Mouse (Mus musculus) mouse trophoblast stem cell (cell line): Measurements from ENCODE around the gene Wee2.

ENCODE experiments used
- in situ Hi-C, 2 experiments: fragments of 300-500 bp; cut with MseI, MboI; formaldehyde crosslinking; loops; 2 replicates in 1 of 2; 3 replicates in 1 of 2; pipeline ENCODE4 v1.15.1; 2025

Wee2 gene

DNA sequence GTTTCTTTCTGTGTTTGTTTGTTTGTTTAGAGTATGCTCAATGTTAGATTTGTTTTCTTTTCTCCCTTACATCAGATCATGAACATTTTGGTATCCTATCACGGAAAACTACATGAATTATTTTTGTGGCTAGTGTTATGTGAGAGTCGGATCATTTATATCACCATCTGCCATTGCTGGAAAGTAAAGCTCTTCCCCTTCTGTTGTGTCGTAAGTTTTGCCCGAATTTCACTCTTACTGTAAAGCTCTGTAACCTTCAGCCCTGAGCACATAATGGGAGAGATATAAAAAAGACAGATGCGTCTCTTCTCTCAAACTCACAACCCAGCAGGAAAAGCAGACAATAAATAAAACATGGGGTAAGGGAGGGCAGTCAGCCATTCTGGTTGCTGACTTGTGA lies at the start of gene Wee2:
Wee2 (plus strand) TSS at position 153 of the 400 bp plus-strand sequence.
- in situ Hi-C loops, result no loop called here

- in situ Hi-C loops, result no loop called here
Measured at GRCm38 (mm10) chr6:40390975-40391374, 47.9 kb upstream of the Wee2 start.

- in situ Hi-C loops, result no loop called here
Measured at GRCm38 (mm10) chr6:40393213-40393612, 45.7 kb upstream of the Wee2 start.

GRCm38 (mm10) chr6:40402031-40402430 lies 36.9 kb upstream of the Wee2 start:
- in situ Hi-C loops, result no loop called here

DNA sequence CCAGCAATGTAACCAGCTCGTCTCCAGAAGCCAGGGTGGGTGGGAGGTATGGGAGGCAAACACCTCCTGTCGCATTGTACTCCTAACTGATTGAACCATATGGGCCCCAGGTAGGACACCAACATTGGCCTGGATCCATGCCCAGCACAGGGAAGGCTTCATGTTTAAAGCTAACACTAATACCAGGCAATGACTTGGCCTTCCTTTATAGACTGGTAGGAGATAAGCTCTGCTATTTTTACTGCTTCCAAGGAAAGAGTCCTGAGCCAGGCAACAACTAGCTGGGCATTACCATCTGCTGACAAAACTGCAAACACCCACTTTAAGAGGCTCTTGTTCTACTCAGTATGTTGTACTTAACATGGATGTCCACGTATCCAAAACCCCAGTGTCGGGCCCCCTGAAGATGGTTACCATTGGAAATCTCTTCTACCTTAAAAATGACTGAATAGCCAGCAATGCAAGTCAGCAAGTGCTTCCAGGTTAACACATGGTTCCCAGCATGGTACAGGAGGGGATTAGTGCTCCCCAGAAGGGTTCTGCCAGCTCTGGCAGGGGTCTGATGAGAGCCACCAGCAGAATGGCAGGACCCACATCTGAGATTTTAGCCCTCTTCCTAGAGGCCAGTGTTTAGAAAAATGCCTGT lies 35.1 kb upstream of the Wee2 start:
- in situ Hi-C loops, result no loop called here

GRCm38 (mm10) chr6:40411085-40411484 lies 27.8 kb upstream of the Wee2 start:
- in situ Hi-C loops, result no loop called here

DNA sequence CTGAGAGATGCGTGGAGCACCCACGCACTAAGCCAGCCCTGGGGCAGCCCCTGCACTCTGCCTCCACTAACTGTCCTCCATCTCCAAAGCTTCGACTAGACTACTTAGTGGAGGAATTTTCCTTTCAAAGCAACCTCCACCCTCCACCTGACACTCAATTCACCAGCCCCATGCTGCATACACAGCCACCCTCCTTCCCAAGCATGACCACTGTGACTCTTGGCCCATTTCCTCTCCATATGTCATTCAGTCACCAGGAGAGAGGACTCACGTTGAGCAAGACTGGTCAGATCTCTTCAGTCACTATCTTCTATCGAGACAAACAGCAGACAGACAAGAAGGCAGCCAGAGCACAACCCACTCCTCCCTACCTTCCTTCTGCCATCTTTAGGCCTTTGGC lies 25.8 kb upstream of the Wee2 start:
- in situ Hi-C loops, result no loop called here

GRCm38 (mm10) chr6:40413565-40413964 lies 25.3 kb upstream of the Wee2 start:
- in situ Hi-C loops, result no loop called here

DNA sequence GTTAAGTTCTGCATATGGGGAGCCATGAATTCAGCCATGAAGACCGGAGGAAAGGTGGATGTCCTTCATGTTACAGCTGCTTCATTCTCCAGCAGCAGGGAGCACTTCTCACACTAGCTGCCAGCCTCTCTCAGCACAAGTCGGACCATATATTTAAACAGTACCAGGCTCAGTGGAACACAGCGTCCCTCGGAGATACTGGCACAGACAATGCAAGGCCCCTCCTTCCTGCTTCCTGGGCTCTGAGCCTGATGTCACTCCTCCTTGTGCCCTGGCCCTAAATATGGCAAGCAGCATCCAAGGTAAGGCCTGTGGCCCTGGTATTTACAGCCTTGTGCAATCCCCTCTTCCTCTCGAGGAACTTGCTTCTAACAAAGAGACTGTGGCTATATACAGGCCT lies 23.1 kb upstream of the Wee2 start:
- in situ Hi-C loops, result no loop called here

- in situ Hi-C loops, result no loop called here
Measured at GRCm38 (mm10) chr6:40418386-40418785, 20.5 kb upstream of the Wee2 start.

GRCm38 (mm10) chr6:40421099-40421498 lies 17.8 kb upstream of the Wee2 start:
- in situ Hi-C loops, result no loop called here

- in situ Hi-C loops, result no loop called here
Measured at GRCm38 (mm10) chr6:40423013-40423412, 15.9 kb upstream of the Wee2 start.

DNA sequence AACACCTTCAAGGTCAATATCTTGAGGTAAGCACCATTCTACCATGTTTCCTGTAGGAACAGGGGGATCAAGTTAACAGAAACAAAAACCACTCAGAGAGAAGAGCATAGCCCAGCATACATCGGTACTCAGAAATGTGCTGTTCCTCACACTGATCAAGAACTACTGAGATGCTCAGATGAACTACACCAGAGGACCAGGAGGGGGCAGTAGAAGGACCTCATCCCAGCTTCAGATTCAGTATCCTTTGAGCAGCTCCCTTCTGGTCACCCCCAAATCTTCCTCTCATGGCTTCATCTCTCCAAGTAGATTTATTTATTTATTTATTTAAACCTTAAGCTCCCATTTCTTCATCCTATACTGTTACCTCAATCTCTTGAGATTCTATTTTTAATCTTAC lies 15.1 kb upstream of the Wee2 start:
- in situ Hi-C loops, result no loop called here

- in situ Hi-C loops, result no loop called here
Measured at GRCm38 (mm10) chr6:40427441-40427840, 11.4 kb upstream of the Wee2 start.

DNA sequence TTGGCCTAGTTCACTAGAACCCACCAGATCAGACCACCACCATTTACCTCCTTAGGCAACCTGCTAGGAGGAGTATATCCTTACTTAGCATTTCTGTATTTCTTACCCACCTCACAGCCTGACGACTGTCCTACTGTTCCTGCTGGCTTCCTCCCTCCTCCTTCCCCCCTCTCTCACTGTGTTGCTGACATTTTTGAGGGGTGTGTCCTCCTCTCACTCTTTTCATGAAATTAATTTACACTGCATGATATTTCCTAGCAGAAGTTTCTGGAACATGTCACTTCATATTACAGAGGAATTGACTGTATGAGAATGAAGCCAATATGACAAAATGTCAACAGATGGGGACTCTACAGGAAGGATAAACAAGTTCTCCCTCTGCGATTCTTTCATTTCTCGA lies 10.2 kb upstream of the Wee2 start:
- in situ Hi-C loops, result no loop called here

- in situ Hi-C loops, result no loop called here
Measured at GRCm38 (mm10) chr6:40429521-40429931, 9.4 kb upstream of the Wee2 start.

- in situ Hi-C loops, result no loop called here
Measured at GRCm38 (mm10) chr6:40430251-40430650, 8.6 kb upstream of the Wee2 start.

DNA sequence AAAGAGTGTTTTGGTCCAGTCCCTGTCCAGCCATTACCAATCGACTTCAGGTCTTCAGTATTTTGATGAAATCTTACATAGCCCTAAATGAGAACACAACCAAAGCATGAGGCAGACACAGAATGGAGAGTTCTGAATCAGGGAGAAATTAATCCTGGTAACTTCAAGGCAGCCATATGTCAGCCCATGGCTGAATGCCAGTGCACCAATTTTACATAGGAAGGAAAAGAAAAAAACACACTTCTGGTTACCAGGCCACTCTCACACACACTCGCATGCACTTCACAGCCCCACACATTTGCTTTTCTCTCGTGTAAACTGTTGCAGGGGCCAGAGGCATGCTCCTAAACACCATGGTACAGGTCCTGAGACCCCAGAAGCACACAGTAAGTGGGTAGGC lies 8.0 kb upstream of the Wee2 start:
- in situ Hi-C loops, result no loop called here

GRCm38 (mm10) chr6:40431356-40431755 lies 7.5 kb upstream of the Wee2 start:
- in situ Hi-C loops, result no loop called here

GRCm38 (mm10) chr6:40431812-40432211 lies 7.1 kb upstream of the Wee2 start:
- in situ Hi-C loops, result no loop called here

- in situ Hi-C loops, result no loop called here
Measured at GRCm38 (mm10) chr6:40432346-40433275, 6.3 kb upstream of the Wee2 start.

DNA sequence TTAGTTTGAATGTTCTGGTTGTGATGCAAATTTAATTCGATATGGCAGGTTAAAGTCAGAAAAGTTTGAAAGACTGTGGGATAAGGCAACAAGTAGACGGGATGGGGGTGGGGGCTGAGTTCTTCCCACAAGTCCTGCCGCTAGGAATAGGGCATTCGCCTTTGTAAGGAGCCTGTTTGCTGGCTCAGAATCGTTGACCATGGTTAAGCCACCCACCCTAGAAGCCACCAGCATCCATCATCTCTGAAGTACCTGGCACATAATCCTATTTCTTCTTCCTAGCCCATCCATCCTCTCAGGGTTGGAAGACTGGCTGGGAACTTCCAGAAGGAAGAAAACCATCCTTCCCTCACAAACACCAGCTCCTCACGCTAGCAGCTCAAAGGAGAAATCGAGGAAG lies 4.2 kb upstream of the Wee2 start:
- in situ Hi-C loops, result no loop called here
